Mouse (Mus musculus): ENCODE results near the gene D2hgdh.

D2hgdh gene

GRCm38 (mm10) chr1:93824609-93825008 is at the start of gene D2hgdh:
Gene D2hgdh, plus strand, starts transcription at chr1:93824909.
- no peak for DNase-seq (ENCODE audit: low spot score)

GRCm38 (mm10) chr1:93776686-93777085 is 48.0 kb upstream of the D2hgdh start:
- DNase-seq (ENCODE audit: low spot score) = no peak

- DNase-seq (ENCODE audit: low spot score) = no peak
Measured at GRCm38 (mm10) chr1:93786912-93787311, 37.8 kb upstream of the D2hgdh start.

- DNase-seq (ENCODE audit: low spot score) = no peak
Measured at GRCm38 (mm10) chr1:93794526-93794925, 30.2 kb upstream of the D2hgdh start.

- no peak for DNase-seq (ENCODE audit: low spot score)
Measured at GRCm38 (mm10) chr1:93795886-93796285, 28.8 kb upstream of the D2hgdh start.

GRCm38 (mm10) chr1:93800670-93801503 is 23.8 kb upstream of the D2hgdh start:
- DNase-seq (ENCODE audit: low spot score) = peak; percentile 19

GRCm38 (mm10) chr1:93801741-93802238 is 22.9 kb upstream of the D2hgdh start, which contains the start of gene Dtymk:
Gene Dtymk, minus strand, starts transcription at chr1:93801934.
- peak; percentile 94 for DNase-seq (ENCODE audit: low spot score)

- peak; percentile 60 for DNase-seq (ENCODE audit: low spot score)
Measured at GRCm38 (mm10) chr1:93802771-93803170, 21.9 kb upstream of the D2hgdh start.

GRCm38 (mm10) chr1:93803556-93804507 is 20.9 kb upstream of the D2hgdh start, which contains the start of gene Ing5:
Gene Ing5, plus strand, starts transcription at chr1:93803965.
- DNase-seq (ENCODE audit: low spot score) = peak; percentile 96

GRCm38 (mm10) chr1:93804818-93805217 is 19.9 kb upstream of the D2hgdh start:
- no peak for DNase-seq (ENCODE audit: low spot score)

- DNase-seq (ENCODE audit: low spot score) = peak; percentile 58
Measured at GRCm38 (mm10) chr1:93805221-93805951, 19.3 kb upstream of the D2hgdh start.

GRCm38 (mm10) chr1:93808871-93809270 is 15.8 kb upstream of the D2hgdh start:
- DNase-seq (ENCODE audit: low spot score) = no peak

GRCm38 (mm10) chr1:93810011-93810410 is 14.7 kb upstream of the D2hgdh start:
- DNase-seq (ENCODE audit: low spot score) = no peak

- no peak for DNase-seq (ENCODE audit: low spot score)
Measured at GRCm38 (mm10) chr1:93811495-93812039, 13.1 kb upstream of the D2hgdh start.

GRCm38 (mm10) chr1:93817823-93818532 is 6.7 kb upstream of the D2hgdh start:
- DNase-seq (ENCODE audit: low spot score) = no peak

GRCm38 (mm10) chr1:93818722-93819121 is 6.0 kb upstream of the D2hgdh start:
- no peak for DNase-seq (ENCODE audit: low spot score)

- DNase-seq (ENCODE audit: low spot score) = no peak
Measured at GRCm38 (mm10) chr1:93823796-93824495, 763 bp upstream of the D2hgdh start.

GRCm38 (mm10) chr1:93825105-93825674 is 481 bp downstream of the D2hgdh start:
- peak; percentile 94 for DNase-seq (ENCODE audit: low spot score)

GRCm38 (mm10) chr1:93825771-93826539 is 1.2 kb downstream of the D2hgdh start:
- no peak for DNase-seq (ENCODE audit: low spot score)

All from c-Kit-positive CD71-positive TER-119-positive erythroid progenitor cells, embryonic 14.5 days (primary cell).